Mouse (Mus musculus) cortical plate, adult 2 months (tissue): ENCODE data around the gene Jtb.

Source experiments
- CTCF ChIP-seq: fragments of 200-500 bp; IDR thresholded peaks from 2 replicates; pipeline ENCODE4 v1.5.1; 2011; ENCODE audit warnings: mild to moderate bottlenecking, control low read depth, low read length; ENCODE audit not compliant: insufficient read depth; ENCODE audit errors: extremely low read depth
- POLR2A ChIP-seq: fragments of 200-500 bp; IDR thresholded peaks from 2 replicates; pipeline ENCODE4 v1.6.1; 2011; ENCODE audit warnings: mild to moderate bottlenecking, low read length, control low read depth; ENCODE audit not compliant: insufficient read depth; ENCODE audit errors: extremely low read depth

GRCm38 (mm10) chr3:90268190-90268589, 36.8 kb downstream of the Jtb start:
- TF ChIP-seq CTCF (no peak), POLR2A (no peak)
